Mouse (Mus musculus) adrenal gland, postnatal 36 days (tissue): Measurements from ENCODE around the gene Batf2. TPM values are rescaled to one million over a fixed set of nuclear protein-coding genes. Genes with fewer than 3 reads are reported as not detected.
"Not testable (repeated sequence)": the region's sequence is repeated elsewhere in the genome, so short reads cannot be mapped to it uniquely, and the experiment has no call there.

Source experiments
- DNase-seq, 2 experiments: peaks; one replicate each; pipeline ENCODE4 v3.0.0; 2021; ENCODE audit warnings: mixed read lengths in 1 of 2
- long read RNA-seq, 2 experiments: library from polyadenylated mRNA; stranded (forward); transcript quantifications; one replicate each; pipeline ENCODE4 v2.0.0; 2021; ENCODE audit warnings: borderline sequencing depth in 2 of 2
- total RNA-seq, 2 experiments: library from RNA; stranded (reverse); gene quantifications; 2 replicates each; pipeline ENCODE4 v1.2.3; 2021

The Batf2 gene
- 1 to 10 TPM; 1.2 to 2.0 TPM for total RNA-seq
- long read RNA-seq, experiment 1, partial matches to known transcripts: 0 of 3 reads
- long read RNA-seq, experiment 1, other reads (novel, unspliced or antisense): 2 of 3 reads
- long read RNA-seq, experiment 2: 0 reads

GRCm38 (mm10) chr19:6140678-6141393 is at the start of gene Batf2:
Gene Batf2 (plus strand): TSS chr19:6140983.
- peak; percentile 93 for DNase-seq

- no peak for DNase-seq
Observed at GRCm38 (mm10) chr19:6094119-6094518, 46.7 kb upstream of the Batf2 start, which contains the start of gene AC131692.1. Gene AC131692.1 (plus strand): TSS chr19:6094419.

GRCm38 (mm10) chr19:6097847-6098246 is 42.9 kb upstream of the Batf2 start:
- DNase-seq: peak in 1 of 2 experiments; percentile 44

GRCm38 (mm10) chr19:6101186-6101585 is 39.6 kb upstream of the Batf2 start:
- no peak for DNase-seq

- DNase-seq: no peak
Observed at GRCm38 (mm10) chr19:6102169-6102853, 38.5 kb upstream of the Batf2 start.

GRCm38 (mm10) chr19:6104476-6104875 is 36.3 kb upstream of the Batf2 start:
- no peak for DNase-seq

GRCm38 (mm10) chr19:6105586-6105985 is 35.2 kb upstream of the Batf2 start, which contains the start of gene Naaladl1:
Gene Naaladl1 (plus strand): TSS chr19:6105782.
- no peak for DNase-seq

- DNase-seq: no peak
Observed at GRCm38 (mm10) chr19:6113116-6113515, 27.7 kb upstream of the Batf2 start.

- DNase-seq: peak; percentile 21 to 66
Observed at GRCm38 (mm10) chr19:6116113-6116850, 24.5 kb upstream of the Batf2 start.

GRCm38 (mm10) chr19:6117346-6117985 is 23.3 kb upstream of the Batf2 start:
- no peak for DNase-seq

GRCm38 (mm10) chr19:6117986-6118676 is 22.7 kb upstream of the Batf2 start, which contains the start of gene Sac3d1:
Gene Sac3d1 (minus strand): TSS chr19:6118650.
- DNase-seq: peak; percentile 91 to 92

- DNase-seq: peak in 1 of 2 experiments; percentile 13
Observed at GRCm38 (mm10) chr19:6118677-6119185, 22.1 kb upstream of the Batf2 start.

GRCm38 (mm10) chr19:6121761-6122160 is 19.0 kb upstream of the Batf2 start:
- DNase-seq: no peak

GRCm38 (mm10) chr19:6123330-6123729 is 17.5 kb upstream of the Batf2 start:
- no peak for DNase-seq

GRCm38 (mm10) chr19:6124898-6125297 is 15.9 kb upstream of the Batf2 start:
- no peak for DNase-seq

- DNase-seq: peak; percentile 21 to 62
Observed at GRCm38 (mm10) chr19:6126289-6126688, 14.5 kb upstream of the Batf2 start.

- no peak for DNase-seq
Observed at GRCm38 (mm10) chr19:6126789-6127580, 13.8 kb upstream of the Batf2 start.

- peak; percentile 96 to 97 for DNase-seq
Observed at GRCm38 (mm10) chr19:6127760-6128341, 12.9 kb upstream of the Batf2 start, which contains the start of gene Snx15. Gene Snx15 (minus strand): TSS chr19:6128304.

GRCm38 (mm10) chr19:6130414-6131128 is 10.2 kb upstream of the Batf2 start:
- not testable (repeated sequence) for DNase-seq
